Mouse (Mus musculus) midbrain, embryonic 10.5 days (tissue): ENCODE data around the gene Cdk17. TPM values are rescaled to one million over a fixed set of nuclear protein-coding genes. Genes with fewer than 3 reads are reported as not detected.

Experiments
- DNase-seq: peaks from one replicate; pipeline ENCODE4 v3.0.0-alpha.2; 2017; ENCODE audit warnings: low spot score
- H3K27ac ChIP-seq: fragments of 300-500 bp; sonication (generic); replicated peaks from 2 replicates; pipeline ENCODE4 v1.5.1; 2016; ENCODE audit warnings: mild to moderate bottlenecking
- H3K27me3 ChIP-seq: fragments of 300-500 bp; sonication (generic); 2 replicates; pipeline ENCODE4 v1.6.1; 2016; ENCODE audit warnings: low read depth, mild to moderate bottlenecking; ENCODE audit not compliant: poor library complexity, severe bottlenecking
- H3K36me3 ChIP-seq: fragments of 300-500 bp; sonication (generic); 2 replicates; pipeline ENCODE4 v1.6.1; 2016; ENCODE audit warnings: mild to moderate bottlenecking, moderate library complexity
- H3K4me1 ChIP-seq: fragments of 300-500 bp; sonication (generic); 2 replicates; pipeline ENCODE4 v1.6.1; 2016
- H3K4me3 ChIP-seq: fragments of 300-500 bp; sonication (generic); 2 replicates; pipeline ENCODE4 v1.5.1; 2016; ENCODE audit warnings: mild to moderate bottlenecking, moderate library complexity
- H3K9me3 ChIP-seq: fragments of 300-500 bp; sonication (generic); replicated peaks from 2 replicates; pipeline ENCODE4 v1.6.1; 2016; ENCODE audit warnings: mild to moderate bottlenecking
- WGBS: fragments of 180-500 bp; shearing (Covaris S2); methylation state at CpG from one replicate; pipeline ENCODE4 v1.1.7; 2016; 5-methylcytosine and 5-hydroxymethylcytosine counted together
- polyA plus RNA-seq: library from polyadenylated mRNA; unstranded; fragments of >200 nt; fragmentation: Nextera tagmentation; extraction: Ambion mirVana; gene quantifications from 2 replicates; pipeline ENCODE4 v1.2.1, GENCODE M21; 2016

Cdk17 gene
- polyA plus RNA-seq, 1 experiment from 2014 or later, result 20.1 TPM

- Histone ChIP-seq H3K9me3 (no peaks in the 10 kb centered on the region), H3K27ac (no peak overlapping the region), H3K4me1 (peaks cover 19% of the 10 kb centered on the region), H3K27me3 (no peaks in the 10 kb centered on the region), H3K4me3 (no peak overlapping the region), H3K36me3 (peaks cover 49% of the 10 kb centered on the region)
- 78% methylated on average over 8 of the region's 8 CpGs for WGBS
- no peak for DNase-seq
These were observed 87.7 kb downstream of the Cdk17 start for GRCm38 (mm10) chr10:93248416-93248815.

GRCm38 (mm10) chr10:93249901-93250300, 89.2 kb downstream of the Cdk17 start:
- Histone ChIP-seq H3K36me3 (peaks cover 45% of the 10 kb centered on the region), H3K4me1 (peaks cover 23% of the 10 kb centered on the region), H3K4me3 (no peak overlapping the region), H3K27ac (peak overlapping the region; percentile 52; the same call in 1 of the 2 replicates), H3K9me3 (no peaks in the 10 kb centered on the region), H3K27me3 (no peaks in the 10 kb centered on the region)
- DNase-seq, result no peak
- 73% methylated on average over 7 of the region's 7 CpGs for WGBS

GRCm38 (mm10) chr10:93250436-93251317, 90.0 kb downstream of the Cdk17 start:
- H3K9me3 ChIP-seq, result no peaks in the 10 kb centered on the region
- 0 out of 2 replicates have a peak overlapping the region, but pooled peaks have one; percentile 46 for H3K27ac ChIP-seq
- H3K36me3 ChIP-seq, result peaks cover 44% of the 10 kb centered on the region
- H3K27me3 ChIP-seq, result no peaks in the 10 kb centered on the region
- 83% methylated on average over 24 of the region's 24 CpGs for WGBS
- DNase-seq, result no peak
- H3K4me3 ChIP-seq, result no peak overlapping the region
- H3K4me1 ChIP-seq, result peaks cover 31% of the 10 kb centered on the region

GRCm38 (mm10) chr10:93251426-93251825, 90.8 kb downstream of the Cdk17 start:
- Histone ChIP-seq H3K9me3 (no peaks in the 10 kb centered on the region), H3K4me3 (no peak overlapping the region), H3K4me1 (peaks cover 33% of the 10 kb centered on the region), H3K36me3 (peaks cover 37% of the 10 kb centered on the region), H3K27ac (no peak overlapping the region), H3K27me3 (no peaks in the 10 kb centered on the region)
- no peak for DNase-seq
- 95% methylated on average over 8 of the region's 8 CpGs for WGBS

- Histone ChIP-seq H3K27me3 (no peaks in the 10 kb centered on the region), H3K9me3 (no peaks in the 10 kb centered on the region), H3K4me1 (peaks cover 37% of the 10 kb centered on the region), H3K36me3 (peaks cover 26% of the 10 kb centered on the region), H3K27ac (no peak overlapping the region), H3K4me3 (no peak overlapping the region)
- no peak for DNase-seq
- 94% methylated on average over 2 of the region's 2 CpGs for WGBS
These were observed 92.0 kb downstream of the Cdk17 start for GRCm38 (mm10) chr10:93252661-93253060.

- 95% methylated on average over 6 of the region's 6 CpGs for WGBS
- peaks cover 21% of the 10 kb centered on the region for H3K36me3 ChIP-seq
- no peak for DNase-seq
- peaks cover 34% of the 10 kb centered on the region for H3K4me1 ChIP-seq
- no peaks in the 10 kb centered on the region for H3K9me3 ChIP-seq
- no peak overlapping the region for H3K4me3 ChIP-seq
- no peaks in the 10 kb centered on the region for H3K27me3 ChIP-seq
- H3K27ac ChIP-seq, result no peak overlapping the region
These were observed 92.5 kb downstream of the Cdk17 start for GRCm38 (mm10) chr10:93253156-93253555.

GRCm38 (mm10) chr10:93255294-93255693, 94.6 kb downstream of the Cdk17 start:
- WGBS, result 33% methylated on average over 13 of the region's 13 CpGs
- Histone ChIP-seq H3K27ac (peak overlapping the region; percentile 74), H3K9me3 (no peaks in the 10 kb centered on the region), H3K36me3 (peaks cover 11% of the 10 kb centered on the region; the same call in 1 of the 2 replicates), H3K4me1 (peaks cover 28% of the 10 kb centered on the region), H3K4me3 (0 out of 2 replicates have a peak overlapping the region, but pooled peaks have one; percentile 2), H3K27me3 (no peaks in the 10 kb centered on the region)
- DNase-seq, result no peak

GRCm38 (mm10) chr10:93259826-93260225, 99.2 kb downstream of the Cdk17 start:
- Histone ChIP-seq H3K36me3 (peaks cover 2% of the 10 kb centered on the region), H3K27ac (no peak overlapping the region), H3K27me3 (no peaks in the 10 kb centered on the region; the same call in 1 of the 2 replicates), H3K4me1 (peaks cover 52% of the 10 kb centered on the region), H3K4me3 (no peak overlapping the region), H3K9me3 (no peaks in the 10 kb centered on the region)
- WGBS, result 86% methylated on average over 5 of the region's 5 CpGs
- DNase-seq, result no peak

GRCm38 (mm10) chr10:93261132-93261980, 100.7 kb downstream of the Cdk17 start:
- 32% methylated on average over 16 of the region's 16 CpGs for WGBS
- peak overlapping the region; percentile 32 for H3K4me3 ChIP-seq
- DNase-seq, result no peak
- peaks cover 12% of the 10 kb centered on the region for H3K36me3 ChIP-seq
- H3K9me3 ChIP-seq, result no peaks in the 10 kb centered on the region
- peak overlapping the region; percentile 24 for H3K27ac ChIP-seq
- H3K27me3 ChIP-seq, result no peaks in the 10 kb centered on the region; the same call in 1 of the 2 replicates
- peaks cover 41% of the 10 kb centered on the region for H3K4me1 ChIP-seq

- no peaks in the 10 kb centered on the region; the same call in 1 of the 2 replicates for H3K27me3 ChIP-seq
- no peak for DNase-seq
- 18% methylated on average over 15 of the region's 15 CpGs for WGBS
- H3K4me1 ChIP-seq, result peaks cover 37% of the 10 kb centered on the region
- H3K4me3 ChIP-seq, result peak overlapping the region; percentile 32
- H3K27ac ChIP-seq, result peak overlapping the region; percentile 24
- H3K36me3 ChIP-seq, result peaks cover 12% of the 10 kb centered on the region
- no peaks in the 10 kb centered on the region for H3K9me3 ChIP-seq
These were observed 101.4 kb downstream of the Cdk17 start for GRCm38 (mm10) chr10:93261981-93262499.

GRCm38 (mm10) chr10:93263431-93263830, 102.8 kb downstream of the Cdk17 start:
- no peaks in the 10 kb centered on the region; the same call in 1 of the 2 replicates for H3K27me3 ChIP-seq
- peaks cover 12% of the 10 kb centered on the region for H3K36me3 ChIP-seq
- peak overlapping the region; percentile 61 for H3K27ac ChIP-seq
- H3K4me1 ChIP-seq, result peaks cover 35% of the 10 kb centered on the region
- no peak overlapping the region for H3K4me3 ChIP-seq
- 55% methylated on average over 8 of the region's 8 CpGs for WGBS
- DNase-seq, result no peak
- H3K9me3 ChIP-seq, result no peaks in the 10 kb centered on the region

GRCm38 (mm10) chr10:93264001-93264400, 103.3 kb downstream of the Cdk17 start:
- Histone ChIP-seq H3K27ac (no peak overlapping the region), H3K27me3 (no peaks in the 10 kb centered on the region; the same call in 1 of the 2 replicates), H3K4me3 (no peak overlapping the region), H3K9me3 (no peaks in the 10 kb centered on the region), H3K4me1 (peaks cover 35% of the 10 kb centered on the region), H3K36me3 (peaks cover 12% of the 10 kb centered on the region)
- no peak for DNase-seq
- WGBS, result 77% methylated on average over 5 of the region's 5 CpGs
